Mouse (Mus musculus): ENCODE results near the gene Lrrc41. TPM values are rescaled to one million over a fixed set of nuclear protein-coding genes. Genes with fewer than 3 reads are reported as not detected.

The Lrrc41 gene
- total RNA-seq, 1 experiment from 2014 or later = 11.8 TPM

GRCm38 (mm10) chr4:116133126-116133525 is 58.1 kb downstream of the Lrrc41 start:
- no peak for ATAC-seq (replicated peaks in 1 of 2; ENCODE audit: insufficient read depth in 1 of 2, low FRiP score in 2 of 2, low TSS enrichment in 1 of 2, low read depth in 1 of 2, poor library complexity in 2 of 2, severe bottlenecking in 2 of 2)

- peak; percentile 78 to 79 for ATAC-seq (replicated peaks in 1 of 2; ENCODE audit: insufficient read depth in 1 of 2, low FRiP score in 2 of 2, low TSS enrichment in 1 of 2, low read depth in 1 of 2, poor library complexity in 2 of 2, severe bottlenecking in 2 of 2)
Measured at GRCm38 (mm10) chr4:116134990-116135389, 59.9 kb downstream of the Lrrc41 start.

GRCm38 (mm10) chr4:116137421-116137996 is 62.4 kb downstream of the Lrrc41 start:
- no peak for ATAC-seq (replicated peaks in 1 of 2; ENCODE audit: insufficient read depth in 1 of 2, low FRiP score in 2 of 2, low TSS enrichment in 1 of 2, low read depth in 1 of 2, poor library complexity in 2 of 2, severe bottlenecking in 2 of 2)

GRCm38 (mm10) chr4:116140801-116141574 is 65.9 kb downstream of the Lrrc41 start:
- no peak for ATAC-seq (replicated peaks in 1 of 2; ENCODE audit: insufficient read depth in 1 of 2, low FRiP score in 2 of 2, low TSS enrichment in 1 of 2, low read depth in 1 of 2, poor library complexity in 2 of 2, severe bottlenecking in 2 of 2)

GRCm38 (mm10) chr4:116141736-116142135 is 66.7 kb downstream of the Lrrc41 start:
- ATAC-seq (replicated peaks in 1 of 2; ENCODE audit: insufficient read depth in 1 of 2, low FRiP score in 2 of 2, low TSS enrichment in 1 of 2, low read depth in 1 of 2, poor library complexity in 2 of 2, severe bottlenecking in 2 of 2) = no peak

- no peak for ATAC-seq (replicated peaks in 1 of 2; ENCODE audit: insufficient read depth in 1 of 2, low FRiP score in 2 of 2, low TSS enrichment in 1 of 2, low read depth in 1 of 2, poor library complexity in 2 of 2, severe bottlenecking in 2 of 2)
Measured at GRCm38 (mm10) chr4:116142269-116142668, 67.2 kb downstream of the Lrrc41 start.

- peak; percentile 48 to 59 for ATAC-seq (replicated peaks in 1 of 2; ENCODE audit: insufficient read depth in 1 of 2, low FRiP score in 2 of 2, low TSS enrichment in 1 of 2, low read depth in 1 of 2, poor library complexity in 2 of 2, severe bottlenecking in 2 of 2)
Measured at GRCm38 (mm10) chr4:116143317-116143811, 68.3 kb downstream of the Lrrc41 start.

- peak; percentile 52 to 54; a peak in 3 of 4 replicates for ATAC-seq (replicated peaks in 1 of 2; ENCODE audit: insufficient read depth in 1 of 2, low FRiP score in 2 of 2, low TSS enrichment in 1 of 2, low read depth in 1 of 2, poor library complexity in 2 of 2, severe bottlenecking in 2 of 2)
Measured at GRCm38 (mm10) chr4:116143891-116144717, 69.0 kb downstream of the Lrrc41 start.

Other genes starting within 250 kb of the Lrrc41 start
- gene Mob3c, start 247.2 kb upstream of the Lrrc41 start, total RNA-seq (2017) = 14.8 and 18.8 TPM in 2 replicates
- gene Mknk1, start 236.1 kb upstream of the Lrrc41 start, total RNA-seq (2017) = 40.2 and 48.3 TPM in 2 replicates
- not detected in 2 replicates for gene Kncn, start 190.9 kb upstream of the Lrrc41 start, total RNA-seq (2017)
- not detected in 2 replicates for gene 6430628N08Rik, start 184.6 kb upstream of the Lrrc41 start, total RNA-seq (2017)
- gene Dmbx1, start 135.3 kb upstream of the Lrrc41 start, total RNA-seq (2017) = not detected in 2 replicates
- gene Faah, start 57.3 kb upstream of the Lrrc41 start, total RNA-seq (2017) = 10.6 and 20.4 TPM in 2 replicates
- 12.1 and 21.3 TPM in 2 replicates for gene Nsun4, start 21.4 kb upstream of the Lrrc41 start, total RNA-seq (2017)
- 259 and 445 TPM in 2 replicates for gene Uqcrh, start 198 bp upstream of the Lrrc41 start, total RNA-seq (2017)
- 16.8 and 17.9 TPM in 2 replicates for gene Rad54l, start 48.4 kb downstream of the Lrrc41 start, total RNA-seq (2017)
- gene Pomgnt1, start 48.6 kb downstream of the Lrrc41 start, total RNA-seq (2017) = 14.2 and 21.8 TPM in 2 replicates
- gene Lurap1, start 76.1 kb downstream of the Lrrc41 start, total RNA-seq (2017) = 2.7 and 2.9 TPM in 2 replicates
- gene Tspan1, start 92.3 kb downstream of the Lrrc41 start, total RNA-seq (2017) = not detected in 2 replicates
- gene 1700042G07Rik, start 98.1 kb downstream of the Lrrc41 start, total RNA-seq (2017) = not detected in 2 replicates
- gene Gm49337, start 98.1 kb downstream of the Lrrc41 start, total RNA-seq (2017) = not detected in 2 replicates
- 0.75 and 3.7 TPM in 2 replicates for gene Pik3r3, start 146.3 kb downstream of the Lrrc41 start, total RNA-seq (2017)